Mouse (Mus musculus) stomach, embryonic 15.5 days (tissue): ENCODE results near the gene Paqr6. TPM values are rescaled to one million over a fixed set of nuclear protein-coding genes. Genes with fewer than 3 reads are reported as not detected.

Experiments used
- polyA plus RNA-seq: library from polyadenylated mRNA; unstranded; fragments of >200 nt; fragmentation: Nextera tagmentation; extraction: Ambion mirVana; gene quantifications from 2 replicates; pipeline ENCODE4 v1.2.1, GENCODE M21; 2015

The Paqr6 gene
- polyA plus RNA-seq, 1 experiment from 2014 or later, result 13.3 TPM

Other genes starting within 250 kb of the Paqr6 start
- gene Mef2d, start 222.2 kb upstream of the Paqr6 start, polyA plus RNA-seq, result 17.7 and 19.9 TPM in 2 replicates
- gene Rhbg, start 109.9 kb upstream of the Paqr6 start, polyA plus RNA-seq, result 4.2 and 8.2 TPM in 2 replicates
- 0.35 and 1.4 TPM in 2 replicates for gene Gm38392, start 77.4 kb upstream of the Paqr6 start, polyA plus RNA-seq
- 13.4 and 14.0 TPM in 2 replicates for gene Tsacc, start 67.6 kb upstream of the Paqr6 start, polyA plus RNA-seq
- gene Cct3, start 67.5 kb upstream of the Paqr6 start, polyA plus RNA-seq, result 451 and 489 TPM in 2 replicates
- gene Glmp, start 39.6 kb upstream of the Paqr6 start, polyA plus RNA-seq, result 182 and 197 TPM in 2 replicates
- 21.6 and 30.6 TPM in 2 replicates for gene Tmem79, start 28.4 kb upstream of the Paqr6 start, polyA plus RNA-seq
- gene Smg5, start 28.3 kb upstream of the Paqr6 start, polyA plus RNA-seq, result 48.5 and 51.1 TPM in 2 replicates
- gene Bglap3, start 8.2 kb downstream of the Paqr6 start, polyA plus RNA-seq, result 1.8 and 4.1 TPM in 2 replicates
- gene Bglap2, start 14.1 kb downstream of the Paqr6 start, polyA plus RNA-seq, result 0.35 and 1.6 TPM in 2 replicates
- 0.58 TPM in 1 of 2 replicates, not detected in the other for gene Bglap, start 19.9 kb downstream of the Paqr6 start, polyA plus RNA-seq
- 115 and 118 TPM in 2 replicates for gene Pmf1, start 45.7 kb downstream of the Paqr6 start, polyA plus RNA-seq
- 15.7 and 16.0 TPM in 2 replicates for gene Slc25a44, start 60.6 kb downstream of the Paqr6 start, polyA plus RNA-seq
- 22.3 and 25.1 TPM in 2 replicates for gene Sema4a, start 96.6 kb downstream of the Paqr6 start, polyA plus RNA-seq
- 179 and 214 TPM in 2 replicates for gene Lmna, start 145.4 kb downstream of the Paqr6 start, polyA plus RNA-seq
- 11.9 and 12.1 TPM in 2 replicates for gene Mex3a, start 167.8 kb downstream of the Paqr6 start, polyA plus RNA-seq
- 86.9 and 90.6 TPM in 2 replicates for gene Rab25, start 183.7 kb downstream of the Paqr6 start, polyA plus RNA-seq
- gene Lamtor2, start 188.5 kb downstream of the Paqr6 start, polyA plus RNA-seq, result 193 and 198 TPM in 2 replicates
- 40.2 and 40.9 TPM in 2 replicates for gene Ubqln4, start 189.2 kb downstream of the Paqr6 start, polyA plus RNA-seq
- gene Ssr2, start 211.3 kb downstream of the Paqr6 start, polyA plus RNA-seq, result 339 and 359 TPM in 2 replicates
- 77.1 and 78.7 TPM in 2 replicates for gene Arhgef2, start 241.4 kb downstream of the Paqr6 start, polyA plus RNA-seq